Mouse (Mus musculus) erythroblast, embryonic 14.5 days (primary cell): ENCODE results near the gene Psmb8.

Source experiments
- GATA1 ChIP-seq: IDR thresholded peaks from 2 replicates; pipeline ENCODE4 v1.6.1; 2012; ENCODE audit warnings: low read length, inconsistent platforms, mixed read lengths
- TAL1 ChIP-seq: IDR thresholded peaks from 3 replicates; pipeline ENCODE4 v1.6.1; 2012; ENCODE audit warnings: low read length, inconsistent platforms, mixed read lengths

DNA sequence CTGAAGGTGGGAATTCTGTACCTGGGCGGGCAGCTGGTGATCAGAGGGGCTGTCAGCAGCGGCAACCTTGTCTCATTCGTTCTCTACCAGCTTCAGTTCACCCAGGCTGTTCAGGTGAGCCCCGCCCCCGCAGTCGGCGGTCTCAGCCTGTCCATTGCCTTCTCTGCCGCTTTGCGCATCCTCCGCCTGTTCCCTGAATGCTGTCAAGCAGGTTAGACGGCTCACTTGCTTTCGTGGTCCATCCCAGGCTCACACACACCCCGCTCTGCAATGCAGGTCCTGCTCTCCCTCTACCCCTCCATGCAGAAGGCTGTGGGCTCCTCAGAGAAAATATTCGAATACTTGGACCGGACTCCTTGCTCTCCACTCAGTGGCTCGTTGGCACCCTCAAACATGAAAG, 4.7 kb upstream of the Psmb8 start:
- TF ChIP-seq GATA1: no peak
- TF ChIP-seq TAL1: no peak
